Mouse (Mus musculus) layer of hippocampus, adult 9-10 months (tissue): ENCODE measurements around the gene Casc3.
A peak's percentile ranks its signal among the peaks of the same experiment; 100 is the strongest.

Experiments
- DNase-seq: peaks from one replicate; pipeline ENCODE4 v3.0.0; 2022; ENCODE audit warnings: low spot score

Gene Casc3

GRCm38 (mm10) chr11:98773635-98774295 is 30.9 kb upstream of the Casc3 start:
- peak; percentile 99 for DNase-seq

- no peak for DNase-seq
Measured at GRCm38 (mm10) chr11:98774582-98775347, 29.9 kb upstream of the Casc3 start, which contains the start of gene Nr1d1. Nr1d1 (minus strand) TSS chr11:98775333.

GRCm38 (mm10) chr11:98775348-98776051 is 29.2 kb upstream of the Casc3 start:
- peak; percentile 99 for DNase-seq

- DNase-seq = no peak
Measured at GRCm38 (mm10) chr11:98776052-98776764, 28.5 kb upstream of the Casc3 start.

- DNase-seq = no peak
Measured at GRCm38 (mm10) chr11:98776843-98777590, 27.7 kb upstream of the Casc3 start.

GRCm38 (mm10) chr11:98777888-98778287 is 26.8 kb upstream of the Casc3 start:
- no peak for DNase-seq

- DNase-seq = no peak
Measured at GRCm38 (mm10) chr11:98781851-98782512, 22.7 kb upstream of the Casc3 start.

GRCm38 (mm10) chr11:98782651-98783235 is 22.0 kb upstream of the Casc3 start:
- no peak for DNase-seq

GRCm38 (mm10) chr11:98783236-98783696 is 21.4 kb upstream of the Casc3 start:
- peak; percentile 93 for DNase-seq

GRCm38 (mm10) chr11:98784139-98784538 is 20.6 kb upstream of the Casc3 start:
- no peak for DNase-seq

- no peak for DNase-seq
Measured at GRCm38 (mm10) chr11:98785214-98785613, 19.5 kb upstream of the Casc3 start.

- DNase-seq = no peak
Measured at GRCm38 (mm10) chr11:98785772-98786281, 18.9 kb upstream of the Casc3 start.

- DNase-seq = peak; percentile 99
Measured at GRCm38 (mm10) chr11:98786359-98787214, 18.1 kb upstream of the Casc3 start.

GRCm38 (mm10) chr11:98787229-98787628 is 17.5 kb upstream of the Casc3 start:
- DNase-seq = no peak

GRCm38 (mm10) chr11:98787691-98788090 is 17.0 kb upstream of the Casc3 start:
- DNase-seq = no peak

- DNase-seq = no peak
Measured at GRCm38 (mm10) chr11:98788139-98788538, 16.6 kb upstream of the Casc3 start.

GRCm38 (mm10) chr11:98788550-98789218 is 16.0 kb upstream of the Casc3 start:
- no peak for DNase-seq

GRCm38 (mm10) chr11:98789219-98789807 is 15.4 kb upstream of the Casc3 start:
- no peak for DNase-seq
